Mouse (Mus musculus): ENCODE measurements at regions not wholly inside any gene's neighbourhood (a gene's known extent, or its start where the extent isn't known, plus 50 kb on each side); places are given as distances from the start of the nearest gene placed in this dataset.

- TF ChIP-seq CTCF (IDR thresholded peaks at IDR 0.05; ENCODE audit: borderline replicate concordance, insufficient read depth, low read length) (no peak), POLR2A (IDR thresholded peaks at IDR 0.05; ENCODE audit: low read depth, low read length) (no peak)
Measured at GRCm38 (mm10) chr8:103402731-103403130, 617.3 kb upstream of the Cdh11 start.
